ENCODE assay signal across 9 mouse cellular contexts in genomic region chr19:47510135-47510472, GRCm38 (mm10). TPM values are rescaled to one million over a fixed set of nuclear protein-coding genes. Genes with fewer than 3 reads are reported as not detected.
DNase-seq lines count a peak whose midpoint lies in the region; ATAC-seq and TF ChIP-seq lines count a peak whose summit lies in the region.
"Had no signal": no experiment of that assay in that cellular context is flagged by ENCODE, and none has a peak within 500 bp of the region (broad histone marks: within the 10 kb centered on the region; RNA-seq: fewer than 3 reads in every experiment).

No protein-coding gene starts in this region.

- no peak overlapping the region for H3K4me2 ChIP-seq in embryonic facial prominence, embryonic 13.5 days
- H3K4me2 ChIP-seq in hindbrain, embryonic 13.5 days = no peak overlapping the region
- H3K4me2 ChIP-seq in midbrain, embryonic 13.5 days (replicated peaks) = no peak overlapping the region

- no peak for ATAC-seq in embryonic facial prominence, embryonic 13.5 days (ENCODE audit: insufficient number of reproducible peaks, insufficient read depth, low FRiP score, low TSS enrichment, low read depth)
- ATAC-seq in hindbrain, embryonic 13.5 days (ENCODE audit: low FRiP score) = no peak
- ATAC-seq in midbrain, embryonic 13.5 days = no peak

- H3K4me3 ChIP-seq in liver, adult 2 months (ENCODE audit: insufficient read depth, low read depth, low read length) = no peak overlapping the region
- H3K4me3 ChIP-seq in embryonic facial prominence, embryonic 13.5 days = no peak overlapping the region
- no peak overlapping the region for H3K4me3 ChIP-seq in hindbrain, embryonic 13.5 days
- no peak overlapping the region for H3K4me3 ChIP-seq in midbrain, embryonic 13.5 days (replicated peaks)
- H3K4me3 ChIP-seq: myocyte had no signal

- H3K9me3 ChIP-seq in embryonic facial prominence, embryonic 13.5 days = no peaks in the 10 kb centered on the region
- no peaks in the 10 kb centered on the region for H3K9me3 ChIP-seq in hindbrain, embryonic 13.5 days
- H3K9me3 ChIP-seq in midbrain, embryonic 13.5 days = no peaks in the 10 kb centered on the region

- no peaks in the 10 kb centered on the region for H3K27me3 ChIP-seq in liver, adult 2 months (ENCODE audit: control insufficient read depth, insufficient read depth, low read length)
- H3K27me3 ChIP-seq in embryonic facial prominence, embryonic 13.5 days = no peaks in the 10 kb centered on the region
- no peaks in the 10 kb centered on the region for H3K27me3 ChIP-seq in hindbrain, embryonic 13.5 days
- no peaks in the 10 kb centered on the region for H3K27me3 ChIP-seq in midbrain, embryonic 13.5 days

- H3K27ac ChIP-seq in liver, adult 2 months (replicated peaks; ENCODE audit: insufficient read depth, low read depth, low read length) = peak overlapping the region; percentile 77
- H3K27ac ChIP-seq in embryonic facial prominence, embryonic 13.5 days = peak overlapping the region; percentile 69; the same call in 1 of the 2 replicates
- H3K27ac ChIP-seq in hindbrain, embryonic 13.5 days = peak overlapping the region; percentile 77
- H3K27ac ChIP-seq in midbrain, embryonic 13.5 days = peak overlapping the region; percentile 54; the same call in 1 of the 2 replicates

- no peaks in the 10 kb centered on the region for H3K36me3 ChIP-seq in liver, adult 2 months (ENCODE audit: control insufficient read depth, insufficient read depth, low read length)
- H3K36me3 ChIP-seq in embryonic facial prominence, embryonic 13.5 days = peaks cover 45% of the 10 kb centered on the region
- peaks cover 15% of the 10 kb centered on the region for H3K36me3 ChIP-seq in hindbrain, embryonic 13.5 days
- H3K36me3 ChIP-seq in midbrain, embryonic 13.5 days = peaks cover 21% of the 10 kb centered on the region

- no peak for DNase-seq in liver, adult 2 months (ENCODE audit: extremely low read depth, low read depth, low spot score)
- DNase-seq in liver = no peak
- DNase-seq in B cell, adult 2 months = no peak
- no peak for DNase-seq in gastrocnemius, postnatal 10 days
- DNase-seq in cerebellum, postnatal 14 days = no peak

- TF ChIP-seq CTCF in liver, adult 2 months (IDR thresholded peaks at IDR 0.05; ENCODE audit: low read depth, low read length) = no peak

- H3K4me1 ChIP-seq in liver, adult 2 months (ENCODE audit: control insufficient read depth, insufficient read depth, low read length) = 0 out of 2 replicates have a peak, but pooled peaks cover 2% of the 10 kb centered on the region
- peaks cover 43% of the 10 kb centered on the region for H3K4me1 ChIP-seq in embryonic facial prominence, embryonic 13.5 days
- H3K4me1 ChIP-seq in hindbrain, embryonic 13.5 days (replicated peaks) = peaks cover 28% of the 10 kb centered on the region
- peaks cover 22% of the 10 kb centered on the region for H3K4me1 ChIP-seq in midbrain, embryonic 13.5 days (replicated peaks)

- WGBS in liver, adult 2 months = 77% methylated on average over 7 of the region's 7 CpGs
- WGBS in embryonic facial prominence, embryonic 13.5 days = 75% methylated on average over 7 of the region's 7 CpGs
- WGBS in hindbrain, embryonic 13.5 days = 83% methylated on average over 7 of the region's 7 CpGs
- 86% methylated on average over 7 of the region's 7 CpGs for WGBS in midbrain, embryonic 13.5 days

- no peaks in the 10 kb centered on the region for H3K79me2 ChIP-seq in liver, adult 2 months (ENCODE audit: control insufficient read depth, insufficient read depth, low read length)

- no peak overlapping the region; the same call in 1 of the 2 replicates for H3K9ac ChIP-seq in liver, adult 2 months (ENCODE audit: low read depth, low read length)
- H3K9ac ChIP-seq in embryonic facial prominence, embryonic 13.5 days = no peak overlapping the region
- peak overlapping the region; percentile 53 for H3K9ac ChIP-seq in hindbrain, embryonic 13.5 days
- no peak overlapping the region for H3K9ac ChIP-seq in midbrain, embryonic 13.5 days (replicated peaks)

- no peak for TF ChIP-seq POLR2A in liver, adult 2 months (IDR thresholded peaks at IDR 0.05; ENCODE audit: extremely low read depth, insufficient read depth, low read length)

RNA-seq across cellular contexts. Expression of gene Stn1, which starts 27.2 kb away (rescaled TPM):
- 3.7 and 5.0 TPM in 2 replicates for total RNA-seq in liver, adult 2 months (2014; rRNA removed)
- 3.7 and 4.7 TPM in 2 replicates for polyA plus RNA-seq in liver, adult 2 months (2012; rRNA removed)
- 58.2 and 59.5 TPM in 2 replicates for polyA plus RNA-seq in embryonic facial prominence, embryonic 13.5 days (2015; fragmentation: Nextera tagmentation; extraction: Ambion mirVana)
- polyA plus RNA-seq in hindbrain, embryonic 13.5 days (2015; fragmentation: Nextera tagmentation; extraction: Ambion mirVana) = 34.6 and 35.1 TPM in 2 replicates
- 30.2 and 36.3 TPM in 2 replicates for polyA plus RNA-seq in midbrain, embryonic 13.5 days (2015; fragmentation: Nextera tagmentation; extraction: Ambion mirVana)
- 10 to 100 TPM; 10.5 to 15.2 TPM for total RNA-seq in gastrocnemius, postnatal 10 days (2021)

RNA-seq across cellular contexts. Expression of gene Sh3pxd2a, which starts 45.9 kb away (rescaled TPM):
- 4.2 and 7.0 TPM in 2 replicates for total RNA-seq in liver, adult 2 months (2014; rRNA removed)
- 10.0 and 13.9 TPM in 2 replicates for polyA plus RNA-seq in liver, adult 2 months (2012; rRNA removed)
- polyA plus RNA-seq in embryonic facial prominence, embryonic 13.5 days (2015; fragmentation: Nextera tagmentation; extraction: Ambion mirVana) = 9.4 and 10.0 TPM in 2 replicates
- polyA plus RNA-seq in hindbrain, embryonic 13.5 days (2015; fragmentation: Nextera tagmentation; extraction: Ambion mirVana) = 2.1 and 2.5 TPM in 2 replicates
- 2.0 and 2.2 TPM in 2 replicates for polyA plus RNA-seq in midbrain, embryonic 13.5 days (2015; fragmentation: Nextera tagmentation; extraction: Ambion mirVana)
- 10 to 100 TPM; 79.8 to 85.6 TPM for total RNA-seq in gastrocnemius, postnatal 10 days (2021)
